ENCODE assay signal across 9 mouse cellular contexts in the genomic region with DNA sequence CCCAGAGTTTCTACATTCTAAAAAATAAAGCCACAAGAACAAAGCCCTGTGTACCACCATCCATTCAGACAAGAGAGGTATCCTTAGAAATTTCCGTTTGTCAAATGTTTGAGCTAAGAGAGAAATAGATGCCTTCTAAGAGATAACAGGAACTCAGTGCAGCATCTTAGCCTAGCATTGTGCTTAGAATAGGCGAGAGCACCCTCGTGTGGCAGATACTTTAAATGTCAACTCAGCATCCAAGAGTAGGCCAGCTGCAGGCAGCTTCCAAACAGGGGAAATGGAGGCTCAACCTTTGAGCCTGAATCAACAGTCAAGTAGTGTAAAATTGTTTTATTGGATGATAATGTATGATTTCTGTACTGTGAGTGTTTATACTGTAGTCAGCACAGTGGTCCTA. TPM values are rescaled to one million over a fixed set of nuclear protein-coding genes. Genes with fewer than 3 reads are reported as not detected.
DNase-seq lines count a peak whose midpoint lies in the region; ATAC-seq and TF ChIP-seq lines count a peak whose summit lies in the region.
"Had no signal": no experiment of that assay in that cellular context is flagged by ENCODE, and none has a peak within 500 bp of the region (broad histone marks: within the 10 kb centered on the region; RNA-seq: fewer than 3 reads in every experiment).

No protein-coding gene starts in this region.

- H3K36me3 ChIP-seq in intestine, embryonic 16.5 days (ENCODE audit: control insufficient read depth, insufficient read depth, low read length) = no peaks in the 10 kb centered on the region
- no peaks in the 10 kb centered on the region for H3K36me3 ChIP-seq in limb, embryonic 14.5 days (ENCODE audit: control insufficient read depth, insufficient read depth, low read length)
- no peaks in the 10 kb centered on the region for H3K36me3 ChIP-seq in stomach, postnatal 0 days (ENCODE audit: control insufficient read depth, insufficient read depth, low read length)
- H3K36me3 ChIP-seq: embryonic facial prominence, embryonic 12.5 days had no signal

- peak; percentile 71 for DNase-seq in urinary bladder, postnatal 14 days (ENCODE audit: low spot score)
- no peak for DNase-seq in urinary bladder, adult 2 months (ENCODE audit: low spot score)
- DNase-seq in cerebellum, postnatal 36 days = peak; percentile 36 to 54
- DNase-seq in gastrocnemius, adult 8-10 months (ENCODE audit: low spot score in 2 of 2) = peak; percentile 29 to 38
- DNase-seq in limb, embryonic 14.5 days (ENCODE audit: low spot score) = peak; percentile 62
- DNase-seq in monocyte, adult 2 months (ENCODE audit: low read depth in 1 of 2, low spot score in 2 of 2) = peak; percentile 9 to 45
- peak; percentile 52 for DNase-seq in stomach, postnatal 0 days (ENCODE audit: low spot score)

- H3K9me3 ChIP-seq in intestine, embryonic 16.5 days (ENCODE audit: control insufficient read depth, low read length) = no peaks in the 10 kb centered on the region
- H3K9me3 ChIP-seq in limb, embryonic 14.5 days (ENCODE audit: control insufficient read depth, low read length) = no peaks in the 10 kb centered on the region
- H3K9me3 ChIP-seq in stomach, postnatal 0 days (ENCODE audit: control insufficient read depth, low read length) = no peaks in the 10 kb centered on the region
- H3K9me3 ChIP-seq: embryonic facial prominence, embryonic 12.5 days had no signal

- H3K4me3 ChIP-seq in intestine, embryonic 16.5 days (ENCODE audit: low read length) = no peak overlapping the region
- no peak overlapping the region for H3K4me3 ChIP-seq in limb, embryonic 14.5 days (replicated peaks; ENCODE audit: low read length)
- no peak overlapping the region for H3K4me3 ChIP-seq in stomach, postnatal 0 days (ENCODE audit: low read depth, low read length)
- H3K4me3 ChIP-seq: embryonic facial prominence, embryonic 12.5 days had no signal

- ATAC-seq in intestine, embryonic 16.5 days = peak; percentile 67
- ATAC-seq in limb, embryonic 14.5 days (ENCODE audit: low FRiP score, low read depth) = no peak
- 0 out of 2 replicates have a peak, but pooled peaks have one; percentile 54 for ATAC-seq in stomach, postnatal 0 days (ENCODE audit: low FRiP score, low TSS enrichment)

- H3K9ac ChIP-seq in intestine, embryonic 16.5 days (ENCODE audit: low read depth, low read length) = no peak overlapping the region
- H3K9ac ChIP-seq in limb, embryonic 14.5 days (ENCODE audit: low read depth, low read length, severe bottlenecking) = no peak overlapping the region
- H3K9ac ChIP-seq in stomach, postnatal 0 days (ENCODE audit: low read length) = no peak overlapping the region
- H3K9ac ChIP-seq: embryonic facial prominence, embryonic 12.5 days had no signal

- TF ChIP-seq CTCF in stomach, postnatal 0 days (IDR thresholded peaks at IDR 0.05; ENCODE audit: low read depth) = peak; percentile 91

- no peak for TF ChIP-seq POLR2A in limb, embryonic 14.5 days (IDR thresholded peaks at IDR 0.05; ENCODE audit: borderline replicate concordance, extremely low read depth, insufficient read depth, insufficient read length)

- H3K4me2 ChIP-seq in intestine, embryonic 16.5 days (ENCODE audit: low read depth, low read length) = no peak overlapping the region
- H3K4me2 ChIP-seq in limb, embryonic 14.5 days (replicated peaks; ENCODE audit: low read depth, low read length, severe bottlenecking) = no peak overlapping the region
- H3K4me2 ChIP-seq in stomach, postnatal 0 days (replicated peaks; ENCODE audit: low read depth) = no peak overlapping the region
- H3K4me2 ChIP-seq: embryonic facial prominence, embryonic 12.5 days had no signal

- H3K27ac ChIP-seq in intestine, embryonic 16.5 days (ENCODE audit: low read length) = no peak overlapping the region
- H3K27ac ChIP-seq in limb, embryonic 14.5 days (replicated peaks; ENCODE audit: low read depth, low read length) = no peak overlapping the region
- H3K27ac ChIP-seq in stomach, postnatal 0 days (replicated peaks) = no peak overlapping the region
- H3K27ac ChIP-seq: embryonic facial prominence, embryonic 12.5 days had no signal

- H3K27me3 ChIP-seq in intestine, embryonic 16.5 days (replicated peaks; ENCODE audit: control insufficient read depth, insufficient read depth, low read length) = no peaks in the 10 kb centered on the region
- no peaks in the 10 kb centered on the region for H3K27me3 ChIP-seq in limb, embryonic 14.5 days (ENCODE audit: control insufficient read depth, insufficient read depth, low read length)
- no peaks in the 10 kb centered on the region for H3K27me3 ChIP-seq in stomach, postnatal 0 days (ENCODE audit: control insufficient read depth, insufficient read depth, low read length)
- H3K27me3 ChIP-seq: embryonic facial prominence, embryonic 12.5 days had no signal

- no peaks in the 10 kb centered on the region for H3K4me1 ChIP-seq in intestine, embryonic 16.5 days (ENCODE audit: control insufficient read depth, insufficient read depth, low read length)
- H3K4me1 ChIP-seq in limb, embryonic 14.5 days (ENCODE audit: control insufficient read depth, insufficient read depth, low read length) = no peaks in the 10 kb centered on the region
- H3K4me1 ChIP-seq in stomach, postnatal 0 days (replicated peaks; ENCODE audit: control insufficient read depth, insufficient read depth) = no peaks in the 10 kb centered on the region
- H3K4me1 ChIP-seq: embryonic facial prominence, embryonic 12.5 days had no signal

- WGBS in intestine, embryonic 16.5 days = 0% methylated on average over 3 of the region's 3 CpGs
- 6% methylated on average over 3 of the region's 3 CpGs for WGBS in limb, embryonic 14.5 days
- under 1% methylated on average over 3 of the region's 3 CpGs for WGBS in stomach, postnatal 0 days

- no peak for TF ChIP-seq EP300 in stomach, postnatal 0 days (optimal IDR thresholded peaks at IDR 0.05)

RNA-seq across cellular contexts. Expression of a gene that starts 17.4 kb away (rescaled TPM):
- 26.0 and 41.5 TPM in 2 replicates for polyA plus RNA-seq in urinary bladder, adult 2 months (2012; rRNA removed)
- total RNA-seq in gastrocnemius, adult 8-10 months (2022) = 1 to 10 TPM; 6.0 to 8.0 (median 6.6) TPM
- 56.7 and 65.2 TPM in 2 replicates for polyA plus RNA-seq in intestine, embryonic 16.5 days (2015; fragmentation: Nextera tagmentation; extraction: Ambion mirVana)
- 64.5 and 70.8 TPM in 2 replicates for polyA plus RNA-seq in limb, embryonic 14.5 days (2012; rRNA removed)
- 89.5 and 91.6 TPM in 2 replicates for polyA plus RNA-seq in limb, embryonic 14.5 days (2014; fragmentation: Nextera tagmentation; extraction: Ambion mirVana)
- 54.4 and 57.1 TPM in 2 replicates for polyA plus RNA-seq in stomach, postnatal 0 days (2015; fragmentation: Nextera tagmentation; extraction: Ambion mirVana)

RNA-seq across cellular contexts. Expression of a gene that starts 25.9 kb away (rescaled TPM):
- polyA plus RNA-seq in urinary bladder, adult 2 months (2012; rRNA removed) = 11.2 and 13.2 TPM in 2 replicates
- total RNA-seq in gastrocnemius, adult 8-10 months (2022) = 10 to 100 TPM; 19.2 to 27.7 (median 23.9) TPM
- polyA plus RNA-seq in intestine, embryonic 16.5 days (2015; fragmentation: Nextera tagmentation; extraction: Ambion mirVana) = 15.2 and 16.3 TPM in 2 replicates
- polyA plus RNA-seq in limb, embryonic 14.5 days (2012; rRNA removed) = 13.6 and 15.3 TPM in 2 replicates
- 21.6 and 22.4 TPM in 2 replicates for polyA plus RNA-seq in limb, embryonic 14.5 days (2014; fragmentation: Nextera tagmentation; extraction: Ambion mirVana)
- 8.0 and 9.4 TPM in 2 replicates for polyA plus RNA-seq in stomach, postnatal 0 days (2015; fragmentation: Nextera tagmentation; extraction: Ambion mirVana)
